Mouse (Mus musculus): ENCODE results near the gene Tuba1b. TPM values are rescaled to one million over a fixed set of nuclear protein-coding genes. Genes with fewer than 3 reads are reported as not detected.

Gene Tuba1b
- polyA plus RNA-seq, 1 experiment: 148 TPM

- no peaks in the 10 kb centered on the region for H3K27me3 ChIP-seq (ENCODE audit: control insufficient read depth, insufficient read depth, low read length)
- no peak for TF ChIP-seq CTCF (IDR thresholded peaks at IDR 0.05; ENCODE audit: control insufficient read depth, insufficient read depth, insufficient replicate concordance, low read depth, low read length)
- no peak for TF ChIP-seq POLR2A (IDR thresholded peaks at IDR 0.05; ENCODE audit: control insufficient read depth, low read depth, low read length)
Observed at GRCm38 (mm10) chr15:98884106-98884505, 50.3 kb downstream of the Tuba1b start.

DNA sequence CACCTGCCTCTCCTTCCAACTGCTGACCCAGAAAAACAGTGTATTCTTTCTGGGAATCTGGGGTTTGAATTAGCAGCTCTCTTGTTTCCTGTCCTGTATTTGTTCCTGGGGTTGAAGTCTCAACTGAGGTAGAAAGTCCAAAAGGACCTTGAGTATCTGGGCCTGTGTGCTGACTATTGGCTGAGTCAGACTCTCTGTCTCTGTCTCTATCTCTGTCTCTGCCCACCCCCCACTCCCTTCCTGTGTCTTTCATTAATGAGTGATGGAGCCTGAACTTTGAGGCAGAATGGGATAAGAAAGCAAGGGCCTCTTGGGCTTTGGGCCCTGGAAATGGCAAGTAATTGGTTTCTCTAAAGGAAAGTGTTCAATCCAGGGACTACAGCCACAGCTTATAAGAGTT, 50.7 kb downstream of the Tuba1b start:
- H3K27ac ChIP-seq (ENCODE audit: control insufficient read depth, insufficient read depth, low read depth, low read length): no peak overlapping the region
- H3K27me3 ChIP-seq (ENCODE audit: control insufficient read depth, insufficient read depth, low read length): no peaks in the 10 kb centered on the region
- H3K4me3 ChIP-seq (ENCODE audit: control insufficient read depth, low read depth, low read length): no peak overlapping the region
- no peaks in the 10 kb centered on the region; the same call in 1 of the 2 replicates for H3K4me1 ChIP-seq (ENCODE audit: control insufficient read depth, insufficient read depth, low read length)
- H3K36me3 ChIP-seq (ENCODE audit: control insufficient read depth, insufficient read depth, low read length): no peaks in the 10 kb centered on the region
- no peak for TF ChIP-seq POLR2A (IDR thresholded peaks at IDR 0.05; ENCODE audit: control insufficient read depth, low read depth, low read length)
- no peak for TF ChIP-seq CTCF (IDR thresholded peaks at IDR 0.05; ENCODE audit: control insufficient read depth, insufficient read depth, insufficient replicate concordance, low read depth, low read length)

More at GRCm38 (mm10) chr15:98884106-98884505, 50.3 kb downstream of the Tuba1b start:
- H3K4me1 ChIP-seq (ENCODE audit: control insufficient read depth, insufficient read depth, low read length): no peaks in the 10 kb centered on the region; the same call in 1 of the 2 replicates
- H3K36me3 ChIP-seq (ENCODE audit: control insufficient read depth, insufficient read depth, low read length): no peaks in the 10 kb centered on the region
- H3K4me3 ChIP-seq (ENCODE audit: control insufficient read depth, low read depth, low read length): no peak overlapping the region
- H3K27ac ChIP-seq (ENCODE audit: control insufficient read depth, insufficient read depth, low read depth, low read length): no peak overlapping the region

DNA sequence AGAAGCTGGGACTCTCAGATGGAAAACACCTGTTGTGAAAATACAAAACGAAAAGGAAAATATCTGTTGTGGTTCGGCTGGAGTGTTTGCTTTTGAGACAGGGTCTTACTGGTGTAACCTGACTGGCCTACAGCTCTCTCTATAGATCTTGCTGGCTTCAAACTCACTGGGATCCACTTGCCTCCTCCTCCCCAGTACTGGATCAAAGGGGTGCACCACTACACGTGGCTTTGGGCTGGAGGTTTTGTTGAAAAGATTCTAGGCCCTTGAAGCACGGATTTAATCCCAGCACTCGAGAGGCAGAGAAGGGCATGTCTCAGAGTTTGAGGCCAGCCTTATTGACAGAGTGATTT, 52.7 kb downstream of the Tuba1b start:
- Histone ChIP-seq H3K36me3 (ENCODE audit: control insufficient read depth, insufficient read depth, low read length) (no peaks in the 10 kb centered on the region), H3K27ac (ENCODE audit: control insufficient read depth, insufficient read depth, low read depth, low read length) (no peak overlapping the region), H3K27me3 (ENCODE audit: control insufficient read depth, insufficient read depth, low read length) (no peaks in the 10 kb centered on the region), H3K4me1 (ENCODE audit: control insufficient read depth, insufficient read depth, low read length) (no peaks in the 10 kb centered on the region; the same call in 1 of the 2 replicates), H3K4me3 (ENCODE audit: control insufficient read depth, low read depth, low read length) (no peak overlapping the region)
- no peak for TF ChIP-seq POLR2A (IDR thresholded peaks at IDR 0.05; ENCODE audit: control insufficient read depth, low read depth, low read length)
- TF ChIP-seq CTCF (IDR thresholded peaks at IDR 0.05; ENCODE audit: control insufficient read depth, insufficient read depth, insufficient replicate concordance, low read depth, low read length): no peak

Other genes starting within 250 kb of the Tuba1b start
- 158 and 181 TPM in 2 replicates for gene Ccdc65, start 226.4 kb downstream of the Tuba1b start, polyA plus RNA-seq (2012; rRNA removed)
- gene Fkbp11, start 206.4 kb downstream of the Tuba1b start, polyA plus RNA-seq (2012; rRNA removed): 1.0 and 1.4 TPM in 2 replicates
- gene Arf3, start 171.4 kb downstream of the Tuba1b start, polyA plus RNA-seq (2012; rRNA removed): 60.1 and 80.4 TPM in 2 replicates
- gene Wnt10b, start 156.4 kb downstream of the Tuba1b start, polyA plus RNA-seq (2012; rRNA removed): 0.47 and 0.67 TPM in 2 replicates
- 3.5 and 4.0 TPM in 2 replicates for gene Wnt1, start 144.7 kb downstream of the Tuba1b start, polyA plus RNA-seq (2012; rRNA removed)
- gene Ddn, start 125.1 kb downstream of the Tuba1b start, polyA plus RNA-seq (2012; rRNA removed): 0.02 TPM in 1 of 2 replicates, not detected in the other
- gene Prkag1, start 103.0 kb downstream of the Tuba1b start, polyA plus RNA-seq (2012; rRNA removed): 18.4 and 19.5 TPM in 2 replicates
- 17.0 and 17.4 TPM in 2 replicates for gene Kmt2d, start 63.4 kb downstream of the Tuba1b start, polyA plus RNA-seq (2012; rRNA removed)
- 4.6 and 4.8 TPM in 2 replicates for gene Rhebl1, start 40.0 kb downstream of the Tuba1b start, polyA plus RNA-seq (2012; rRNA removed)
- 9.4 and 10.8 TPM in 2 replicates for gene Dhh, start 36.0 kb downstream of the Tuba1b start, polyA plus RNA-seq (2012; rRNA removed)
- gene Lmbr1l, start 16.3 kb downstream of the Tuba1b start, polyA plus RNA-seq (2012; rRNA removed): 478 and 581 TPM in 2 replicates
- gene Gm49450, start 19.0 kb upstream of the Tuba1b start, polyA plus RNA-seq (2012; rRNA removed): 2.3 and 2.4 TPM in 2 replicates
- gene Tuba1a, start 19.1 kb upstream of the Tuba1b start, polyA plus RNA-seq (2012; rRNA removed): 77.2 and 93.1 TPM in 2 replicates
- gene Tuba1c, start 95.3 kb upstream of the Tuba1b start, polyA plus RNA-seq (2012; rRNA removed): 223 and 227 TPM in 2 replicates
- 0.14 and 0.36 TPM in 2 replicates for gene Prph, start 120.6 kb upstream of the Tuba1b start, polyA plus RNA-seq (2012; rRNA removed)
- 15.2 and 17.5 TPM in 2 replicates for gene Troap, start 140.0 kb upstream of the Tuba1b start, polyA plus RNA-seq (2012; rRNA removed)
- gene C1ql4, start 153.3 kb upstream of the Tuba1b start, polyA plus RNA-seq (2012; rRNA removed): 0.72 and 1.0 TPM in 2 replicates
- gene Dnajc22, start 158.6 kb upstream of the Tuba1b start, polyA plus RNA-seq (2012; rRNA removed): 4.1 TPM in 2 replicates
- 34.2 and 35.8 TPM in 2 replicates for gene Spats2, start 191.4 kb upstream of the Tuba1b start, polyA plus RNA-seq (2012; rRNA removed)

All from testis, adult 2 months (tissue).